Mouse (Mus musculus) embryonic facial prominence, embryonic 14.5 days (tissue): ENCODE measurements around the gene 1700042G07Rik. TPM values are rescaled to one million over a fixed set of nuclear protein-coding genes. Genes with fewer than 3 reads are reported as not detected.

Experiments used
- ATAC-seq: fragments of 200-750 bp; cut with Nextera tagmentation; 2 replicates; pipeline ENCODE4 v1.8.0; 2017; ENCODE audit warnings: low read depth, moderate number of reproducible peaks, moderate TSS enrichment
- DNase-seq: peaks from one replicate; pipeline ENCODE4 v3.0.0-alpha.2; 2015; ENCODE audit warnings: low spot score
- H3K27ac ChIP-seq: fragments of 300-500 bp; sonication (generic); replicated peaks from 2 replicates; pipeline ENCODE4 v1.5.1; 2014; ENCODE audit warnings: low read depth, mild to moderate bottlenecking, low read length, moderate library complexity
- H3K27me3 ChIP-seq: fragments of 300-500 bp; sonication (generic); replicated peaks from 2 replicates; pipeline ENCODE4 v1.6.1; 2014; ENCODE audit warnings: low read length; ENCODE audit not compliant: control insufficient read depth, insufficient read depth
- H3K36me3 ChIP-seq: fragments of 300-500 bp; sonication (generic); 2 replicates; pipeline ENCODE4 v1.6.1; 2014; ENCODE audit warnings: low read length, mixed read lengths; ENCODE audit not compliant: control insufficient read depth, insufficient read depth
- H3K4me1 ChIP-seq: fragments of 300-500 bp; sonication (generic); 2 replicates; pipeline ENCODE4 v1.6.1; 2014; ENCODE audit warnings: antibody characterized with exemption, low read length; ENCODE audit not compliant: control insufficient read depth, insufficient read depth
- H3K4me2 ChIP-seq: fragments of 300-500 bp; sonication (generic); 2 replicates; pipeline ENCODE4 v1.6.1; 2014; ENCODE audit warnings: low read depth, mild to moderate bottlenecking, low read length, moderate library complexity, mixed read lengths
- H3K4me3 ChIP-seq: fragments of 300-500 bp; sonication (generic); 2 replicates; pipeline ENCODE4 v1.5.1; 2014; ENCODE audit warnings: low read depth, mild to moderate bottlenecking, low read length
- H3K9ac ChIP-seq: fragments of 300-500 bp; sonication (generic); 2 replicates; pipeline ENCODE4 v1.6.1; 2014; ENCODE audit warnings: low read depth, mild to moderate bottlenecking, low read length, moderate library complexity, mixed read lengths
- H3K9me3 ChIP-seq: fragments of 300-500 bp; sonication (generic); 2 replicates; pipeline ENCODE4 v1.6.1; 2016; ENCODE audit warnings: low read length; ENCODE audit not compliant: control insufficient read depth
- WGBS: fragments of 180-500 bp; shearing (Covaris S2); extraction: QIAGEN DNeasy Blood & Tissue Kit; methylation state at CpG from one replicate; pipeline ENCODE4 v1.1.7; 2014; 5-methylcytosine and 5-hydroxymethylcytosine counted together
- polyA plus RNA-seq: library from polyadenylated mRNA; unstranded; fragments of >200 nt; fragmentation: Nextera tagmentation; extraction: Ambion mirVana; gene quantifications from 2 replicates; pipeline ENCODE4 v1.2.1, GENCODE M21; 2014

The 1700042G07Rik gene
- not detected in 2 replicates for polyA plus RNA-seq

DNA sequence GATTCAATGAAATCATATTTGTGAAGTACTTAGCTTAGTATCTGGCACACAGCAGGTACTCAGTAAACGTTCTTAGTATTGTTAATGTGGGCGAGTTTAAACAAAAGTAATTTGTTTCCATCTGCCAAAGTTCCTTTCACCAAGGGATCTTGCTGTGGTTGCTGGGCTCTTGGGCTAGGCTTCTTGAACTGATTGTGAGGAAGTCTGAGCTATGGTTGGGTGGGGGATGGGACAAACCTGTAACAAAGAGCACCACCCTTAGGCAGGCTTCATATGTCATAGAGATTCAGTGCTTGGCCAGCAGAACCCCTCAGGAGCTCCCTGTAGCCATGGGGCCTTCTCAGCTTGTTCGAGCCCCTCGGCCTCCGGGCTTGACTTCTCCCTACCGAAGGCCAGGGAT is at the start of gene 1700042G07Rik, which contains the start of gene Gm49337:
1700042G07Rik (plus strand) TSS at position 301 of the 400 bp plus-strand sequence.
Gm49337 (plus strand) TSS at position 313 of the 400 bp plus-strand sequence.
- WGBS = 85% methylated on average over 6 of the region's 6 CpGs
- ATAC-seq (no peak), DNase-seq (no peak)
- H3K4me3 ChIP-seq = no peak within 1 kb of the TSS
- no peaks in the 10 kb centered on the region for H3K36me3 ChIP-seq
- no peak within 1 kb of the TSS for H3K27ac ChIP-seq
- H3K4me1 ChIP-seq = peaks cover 24% of the 10 kb centered on the region
- no peak within 1 kb of the TSS for H3K9ac ChIP-seq
- H3K9me3 ChIP-seq = no peaks in the 10 kb centered on the region
- no peaks in the 10 kb centered on the region for H3K27me3 ChIP-seq
- no peak within 1 kb of the TSS for H3K4me2 ChIP-seq

DNA sequence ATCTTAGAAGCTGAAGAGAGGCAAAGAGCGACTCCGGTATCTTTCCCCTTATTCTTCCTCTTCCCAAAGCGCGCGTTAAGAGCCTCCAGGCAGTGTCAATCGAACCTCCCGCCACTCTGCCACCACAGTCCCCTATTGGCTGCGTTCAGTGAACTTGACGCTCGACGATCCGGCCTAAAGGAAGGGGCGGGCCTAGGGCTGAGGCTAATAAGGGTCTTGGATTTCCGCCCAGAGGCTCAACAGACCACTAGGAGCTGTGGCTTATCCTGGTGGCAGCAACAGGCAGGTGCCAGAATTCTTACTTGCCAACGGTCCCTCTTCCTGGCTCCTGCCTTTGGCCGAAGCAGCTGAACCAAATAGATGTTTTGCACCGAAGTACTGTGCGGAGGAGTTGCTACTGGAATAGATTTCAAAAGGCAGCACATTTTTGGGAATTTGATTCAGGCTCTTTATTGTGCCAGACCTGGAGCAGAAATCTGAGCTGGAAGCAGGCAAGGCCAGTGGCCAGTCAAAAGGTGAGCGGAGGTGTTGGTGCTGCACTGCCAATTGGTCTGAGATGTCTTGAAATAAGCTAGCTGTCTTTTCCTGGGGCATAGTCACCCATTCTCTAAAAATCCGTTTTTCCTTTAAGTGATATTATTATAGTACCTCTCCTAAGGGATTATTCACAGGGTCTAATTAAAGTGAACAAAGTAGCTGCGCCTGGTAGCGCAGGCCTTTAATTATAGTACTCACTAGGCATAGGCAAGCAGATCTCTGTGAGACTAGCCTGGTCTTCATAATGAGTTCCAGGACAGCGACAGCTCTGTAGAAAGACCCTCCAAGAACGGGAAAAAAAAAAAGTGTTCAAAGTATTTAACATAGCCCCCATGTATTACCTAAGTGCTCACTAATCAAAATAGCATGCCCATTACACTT is 49.3 kb upstream of the 1700042G07Rik start, which contains the start of the genes Rad54l and Pomgnt1:
Rad54l (minus strand) TSS at position 89 of the 918 bp plus-strand sequence.
Pomgnt1 (plus strand) TSS at position 239 of the 918 bp plus-strand sequence.
- Histone ChIP-seq H3K9ac (peak within 1 kb of the TSS; percentile 76), H3K4me1 (peaks cover 6% of the 10 kb centered on the region), H3K4me2 (peak within 1 kb of the TSS; percentile 80), H3K4me3 (peak within 1 kb of the TSS; percentile 63), H3K27ac (peak within 1 kb of the TSS; percentile 8; the same call in 1 of the 2 replicates), H3K9me3 (no peaks in the 10 kb centered on the region), H3K27me3 (no peaks in the 10 kb centered on the region), H3K36me3 (no peaks in the 10 kb centered on the region)
- 5% methylated on average over 24 of the region's 24 CpGs for WGBS
- DNase-seq (peak; percentile 98), ATAC-seq (peak; percentile 98)

DNA sequence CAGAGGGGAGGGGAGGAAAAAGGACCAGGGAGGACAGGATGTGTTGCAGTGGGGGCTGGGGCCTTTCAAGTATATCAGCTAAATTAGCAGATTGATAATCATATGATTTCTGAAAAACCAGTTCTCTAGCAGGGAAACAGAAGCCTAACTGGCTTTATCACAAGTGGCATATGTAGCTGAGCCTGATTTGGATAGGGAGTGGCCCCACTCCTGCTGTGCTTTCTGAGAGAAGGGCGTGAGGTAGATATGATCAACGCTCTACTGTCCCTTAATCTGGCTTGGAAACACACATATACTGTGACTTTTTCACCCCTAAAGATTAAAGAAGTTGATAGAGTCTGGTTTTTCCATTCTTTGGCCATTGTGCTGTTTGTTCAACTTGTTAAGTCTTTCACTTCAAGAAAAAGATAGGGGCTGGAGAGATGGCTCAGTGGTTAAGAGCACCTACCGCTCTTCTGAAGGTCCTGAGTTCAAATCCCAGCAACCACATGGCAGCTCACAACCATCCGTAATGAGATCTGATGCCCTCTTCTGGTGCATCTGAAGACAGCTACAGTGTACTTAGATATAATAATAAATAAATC is 47.3 kb upstream of the 1700042G07Rik start:
- Histone ChIP-seq H3K4me2 (no peak overlapping the region), H3K27ac (no peak overlapping the region), H3K4me1 (peaks cover 6% of the 10 kb centered on the region), H3K27me3 (no peaks in the 10 kb centered on the region), H3K4me3 (no peak overlapping the region), H3K9ac (no peak overlapping the region), H3K36me3 (no peaks in the 10 kb centered on the region), H3K9me3 (no peaks in the 10 kb centered on the region)
- DNase-seq = no peak
- 93% methylated on average over 4 of the region's 4 CpGs for WGBS
- ATAC-seq = no peak

DNA sequence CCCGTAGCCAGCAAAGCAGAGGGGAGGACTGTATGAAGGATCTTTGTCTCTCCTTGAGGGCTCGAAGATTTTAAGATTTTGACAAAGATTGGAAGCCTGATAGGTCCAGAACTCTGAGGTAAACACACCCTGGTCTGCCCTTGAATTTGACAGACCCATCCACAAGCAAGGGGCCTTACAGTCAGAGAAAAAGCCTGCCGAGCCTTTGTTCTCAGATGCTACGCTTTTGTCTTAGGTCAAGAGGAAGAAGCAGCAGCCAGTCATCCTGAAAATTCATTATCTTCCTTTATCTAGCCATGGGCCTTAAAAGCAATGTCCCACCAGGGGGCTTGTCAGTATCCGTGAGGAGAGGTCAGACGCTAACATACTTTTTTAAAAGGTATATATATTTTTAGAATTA is 45.2 kb upstream of the 1700042G07Rik start:
- Histone ChIP-seq H3K27ac (no peak overlapping the region), H3K4me1 (peaks cover 6% of the 10 kb centered on the region), H3K4me2 (no peak overlapping the region), H3K4me3 (no peak overlapping the region), H3K27me3 (no peaks in the 10 kb centered on the region), H3K9ac (no peak overlapping the region), H3K9me3 (no peaks in the 10 kb centered on the region), H3K36me3 (no peaks in the 10 kb centered on the region)
- WGBS = 75% methylated on average over 6 of the region's 6 CpGs
- ATAC-seq (no peak), DNase-seq (no peak)

DNA sequence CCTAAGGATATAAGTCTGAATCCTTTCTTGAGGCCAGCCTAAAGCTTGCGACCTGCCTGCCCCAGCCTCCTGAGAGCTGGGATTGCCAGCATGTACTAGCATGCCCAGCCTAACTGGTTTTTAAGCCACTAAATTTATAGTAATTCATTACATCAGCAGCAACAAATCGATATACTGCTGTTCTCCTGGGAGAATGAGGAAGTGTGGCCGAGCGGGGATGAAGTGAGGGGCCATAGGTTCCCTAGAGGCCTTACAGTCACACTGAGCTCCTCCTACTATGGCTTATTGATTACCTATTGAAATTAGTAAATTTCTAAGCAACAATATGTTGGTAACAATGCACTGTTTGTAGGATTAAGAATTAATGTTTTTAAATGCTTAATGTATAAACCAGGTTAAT is 40.0 kb upstream of the 1700042G07Rik start:
- Histone ChIP-seq H3K36me3 (no peaks in the 10 kb centered on the region), H3K9me3 (no peaks in the 10 kb centered on the region), H3K4me1 (no peaks in the 10 kb centered on the region), H3K4me3 (no peak overlapping the region), H3K4me2 (no peak overlapping the region), H3K9ac (no peak overlapping the region), H3K27ac (no peak overlapping the region), H3K27me3 (no peaks in the 10 kb centered on the region)
- WGBS = 71% methylated on average over 4 of the region's 4 CpGs
- ATAC-seq (no peak), DNase-seq (no peak)

DNA sequence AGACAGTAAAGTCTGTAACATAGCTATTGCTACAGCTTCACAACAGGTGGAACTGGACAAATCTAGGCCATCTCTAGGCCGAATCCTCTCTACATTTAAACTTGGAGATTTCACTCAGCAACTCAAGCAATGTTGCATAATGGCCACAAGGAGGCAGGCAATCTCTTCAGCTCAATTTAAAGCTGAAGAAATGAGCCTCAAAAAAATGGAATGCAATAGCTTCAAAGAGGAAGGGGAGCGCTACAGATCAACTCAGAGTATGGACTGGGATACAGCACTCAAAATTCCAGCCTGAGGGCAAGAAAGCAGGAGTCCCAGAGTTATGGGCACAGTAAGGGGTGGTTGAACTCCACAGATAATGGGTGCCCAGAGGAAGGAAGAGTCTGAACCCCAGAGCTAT is 38.2 kb upstream of the 1700042G07Rik start:
- Histone ChIP-seq H3K27me3 (no peaks in the 10 kb centered on the region), H3K9me3 (no peaks in the 10 kb centered on the region), H3K4me2 (no peak overlapping the region), H3K27ac (no peak overlapping the region), H3K4me3 (no peak overlapping the region), H3K36me3 (no peaks in the 10 kb centered on the region), H3K9ac (no peak overlapping the region), H3K4me1 (no peaks in the 10 kb centered on the region)
- no peak for ATAC-seq
- peak; percentile 81 for DNase-seq
- WGBS = 22% methylated on average over 2 of the region's 2 CpGs

DNA sequence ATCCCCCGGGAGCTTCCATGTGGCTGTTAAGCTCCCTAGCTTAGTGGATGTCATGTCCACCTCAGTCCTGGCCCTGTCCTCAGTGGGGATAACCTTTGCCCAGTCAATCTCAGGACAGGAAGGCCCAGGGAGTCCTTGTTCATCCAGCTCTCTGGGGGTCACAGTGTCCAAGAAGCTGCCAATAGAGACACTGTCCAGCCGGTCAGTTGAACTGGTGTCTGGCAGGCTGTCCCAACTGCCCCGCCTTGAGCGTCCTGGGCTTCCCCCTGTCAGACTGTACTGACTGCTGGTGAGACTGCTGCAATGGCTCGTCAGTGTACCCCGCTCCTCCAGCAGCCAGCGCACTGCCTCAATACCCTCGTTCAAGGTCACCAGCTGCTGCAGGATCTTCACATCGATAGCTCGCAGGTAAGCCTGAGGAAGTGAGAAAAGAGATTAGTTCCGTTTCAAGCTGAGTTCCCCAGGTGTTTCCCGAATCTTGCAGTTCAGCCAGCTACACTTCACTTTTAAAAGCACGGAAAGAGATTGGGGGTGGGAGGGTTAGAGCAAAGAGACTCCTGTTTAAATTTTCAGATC is 35.7 kb upstream of the 1700042G07Rik start:
- no peak overlapping the region for H3K4me3 ChIP-seq
- H3K4me1 ChIP-seq = no peaks in the 10 kb centered on the region
- H3K9me3 ChIP-seq = no peaks in the 10 kb centered on the region
- no peak overlapping the region for H3K4me2 ChIP-seq
- no peak for DNase-seq
- H3K27ac ChIP-seq = no peak overlapping the region
- no peak overlapping the region for H3K9ac ChIP-seq
- H3K36me3 ChIP-seq = no peaks in the 10 kb centered on the region
- WGBS = 42% methylated on average over 13 of the region's 13 CpGs
- no peaks in the 10 kb centered on the region for H3K27me3 ChIP-seq
- no peak for ATAC-seq

DNA sequence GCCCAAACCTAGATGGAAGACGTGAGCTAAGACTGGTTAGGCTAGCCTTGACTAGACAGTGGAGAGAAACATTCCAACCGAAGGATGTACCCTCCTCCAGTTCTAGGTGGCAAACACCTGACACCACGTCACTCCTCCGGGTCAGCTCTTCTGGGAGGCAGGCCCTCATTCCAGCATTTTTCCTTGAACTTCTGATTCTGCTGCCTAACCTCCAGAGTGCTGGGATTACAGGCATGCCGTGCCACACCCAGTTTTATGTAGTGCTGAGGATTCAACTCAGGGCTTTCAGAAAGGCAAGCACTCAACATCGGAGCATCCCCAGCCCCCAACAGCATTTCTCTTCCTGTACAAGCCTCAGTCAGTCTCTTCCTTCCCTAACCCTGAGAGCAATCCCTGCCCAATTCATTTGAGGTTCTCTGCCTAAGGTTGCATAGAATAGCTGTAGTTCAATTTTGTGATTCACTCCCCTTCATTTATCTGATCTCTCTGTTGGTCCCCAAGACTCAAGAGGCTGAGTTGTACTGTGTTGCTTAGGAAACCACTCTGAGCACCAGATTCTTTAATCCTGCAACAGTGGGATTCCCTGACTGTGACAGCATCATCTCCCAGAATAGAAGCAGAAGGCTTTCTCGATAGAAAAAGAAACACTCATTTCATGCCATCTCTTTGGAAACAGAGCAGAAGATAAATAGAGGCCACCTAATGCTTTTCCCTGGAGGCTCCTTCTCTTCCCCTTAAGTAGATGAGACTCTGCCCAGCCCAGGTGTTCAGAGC is 32.2 kb upstream of the 1700042G07Rik start:
- no peaks in the 10 kb centered on the region for H3K4me1 ChIP-seq
- DNase-seq = no peak
- H3K4me2 ChIP-seq = no peak overlapping the region
- no peaks in the 10 kb centered on the region for H3K36me3 ChIP-seq
- no peak for ATAC-seq
- no peak overlapping the region for H3K9ac ChIP-seq
- 76% methylated on average over 7 of the region's 7 CpGs for WGBS
- H3K4me3 ChIP-seq = no peak overlapping the region
- H3K27me3 ChIP-seq = no peaks in the 10 kb centered on the region
- H3K9me3 ChIP-seq = no peaks in the 10 kb centered on the region
- H3K27ac ChIP-seq = no peak overlapping the region
